Mouse (Mus musculus): ENCODE results near the gene Ubxn10.

Gene Ubxn10

DNA sequence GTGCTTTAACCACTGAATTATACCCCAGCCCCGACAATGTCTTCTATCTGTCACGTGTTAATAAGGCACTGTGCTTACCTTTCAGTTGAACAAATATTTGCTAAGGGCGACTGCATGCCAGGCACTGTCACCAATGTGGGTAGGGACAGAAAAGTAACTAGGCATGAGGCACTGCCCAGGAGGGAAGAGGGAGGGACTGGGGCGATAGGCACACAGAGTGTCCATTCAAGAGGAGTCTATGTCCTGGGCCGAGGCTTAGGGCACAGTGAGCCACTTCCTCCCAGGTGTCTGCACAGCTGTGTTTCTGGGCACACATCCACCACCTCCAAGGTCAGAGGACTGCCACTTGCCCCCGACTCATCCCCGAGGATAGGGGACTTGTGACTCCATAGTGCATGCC, at the start of gene Ubxn10:
Gene Ubxn10, minus strand, starts transcription at position 137 of the 400 bp plus-strand sequence.
- no peak for DNase-seq (ENCODE audit: low read depth, low spot score)

- DNase-seq (ENCODE audit: low read depth, low spot score) = peak; percentile 67
Measured at GRCm38 (mm10) chr4:138786141-138786540, 49.2 kb upstream of the Ubxn10 start.

DNA sequence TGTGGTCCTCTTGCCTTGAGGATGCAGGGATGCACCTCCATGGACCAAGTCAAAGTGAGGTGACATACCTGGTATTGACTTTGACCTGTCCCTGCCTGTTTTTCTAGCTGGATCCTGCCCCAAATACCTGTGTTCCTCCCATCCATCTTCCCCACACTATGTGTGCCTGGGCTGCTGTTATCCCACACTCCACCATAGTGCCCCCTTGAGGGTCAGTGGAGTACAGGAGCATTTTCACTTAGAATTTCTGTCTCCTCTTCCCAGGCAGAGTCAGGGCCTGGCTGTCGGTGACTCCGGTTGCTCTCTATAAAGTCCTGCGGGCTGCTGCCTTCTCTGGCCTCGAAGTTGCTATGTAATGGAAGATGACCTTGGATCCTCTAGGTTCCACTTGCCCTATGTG, 48.8 kb upstream of the Ubxn10 start:
- DNase-seq (ENCODE audit: low read depth, low spot score) = no peak

- DNase-seq (ENCODE audit: low read depth, low spot score) = no peak
Measured at GRCm38 (mm10) chr4:138782098-138782497, 45.1 kb upstream of the Ubxn10 start.

- no peak for DNase-seq (ENCODE audit: low read depth, low spot score)
Measured at GRCm38 (mm10) chr4:138780300-138780699, 43.3 kb upstream of the Ubxn10 start.

GRCm38 (mm10) chr4:138777417-138778407, 40.7 kb upstream of the Ubxn10 start:
- DNase-seq (ENCODE audit: low read depth, low spot score) = no peak

DNA sequence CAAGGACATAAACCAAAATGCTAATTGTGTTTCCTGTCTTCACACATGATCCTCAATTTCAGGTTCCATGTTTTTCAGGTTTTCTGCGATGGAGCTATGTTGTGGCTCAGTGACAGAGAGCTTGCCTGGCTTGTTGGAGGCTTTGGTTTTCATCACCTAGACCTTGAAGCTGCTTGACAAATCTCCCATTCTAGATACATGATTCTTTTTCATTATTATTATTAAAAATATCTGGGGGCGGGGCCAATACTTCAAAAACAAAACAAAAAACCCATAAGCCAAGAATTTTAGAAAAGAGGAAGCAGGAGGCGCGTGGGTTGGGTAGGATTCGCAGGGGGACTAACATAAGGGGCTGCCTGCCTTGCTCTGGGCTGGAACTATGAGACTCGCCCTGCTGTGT, 38.5 kb upstream of the Ubxn10 start, which contains the start of gene Pla2g2d:
Gene Pla2g2d, plus strand, starts transcription at position 301 of the 400 bp plus-strand sequence.
- DNase-seq (ENCODE audit: low read depth, low spot score) = no peak

GRCm38 (mm10) chr4:138772386-138772785, 35.4 kb upstream of the Ubxn10 start:
- DNase-seq (ENCODE audit: low read depth, low spot score) = no peak

DNA sequence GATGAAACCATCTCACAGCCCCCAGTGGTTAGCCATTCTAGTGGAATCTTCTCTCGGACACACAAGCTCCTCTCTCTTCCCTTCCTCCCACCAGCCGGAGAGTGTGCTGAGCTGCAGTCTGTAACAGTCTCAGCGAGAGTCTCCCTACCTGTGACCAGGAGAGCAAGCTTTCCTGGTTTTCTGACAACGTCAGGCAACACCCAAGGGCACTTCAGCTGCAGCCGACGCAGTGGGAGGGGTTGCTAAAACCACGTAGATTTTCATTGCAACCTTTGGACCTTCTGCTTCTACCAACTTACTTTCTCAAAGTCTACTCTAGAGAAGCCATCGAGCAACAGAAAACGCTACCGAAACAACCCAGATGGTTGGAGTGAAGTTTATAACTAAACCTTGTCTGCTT, 35.0 kb upstream of the Ubxn10 start:
- DNase-seq (ENCODE audit: low read depth, low spot score) = no peak

DNA sequence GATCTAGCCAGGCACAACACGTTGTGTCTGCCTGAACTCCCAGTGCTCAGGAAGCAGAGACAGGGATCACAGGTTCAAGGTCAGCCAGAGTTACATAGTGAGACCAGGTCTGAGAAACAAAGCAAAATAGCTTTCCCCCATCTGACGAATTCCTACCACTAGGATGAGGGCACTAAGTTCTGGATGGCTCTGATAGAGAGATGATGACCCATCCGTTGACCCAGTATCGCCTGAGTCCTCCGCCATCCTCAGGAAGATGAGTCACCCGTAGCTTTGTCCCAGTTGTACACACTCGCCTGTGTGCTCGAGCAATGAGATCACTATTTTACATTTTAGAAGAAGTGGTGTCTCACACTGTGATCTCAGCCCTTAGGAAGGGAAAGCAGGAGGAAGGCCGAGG, 25.3 kb upstream of the Ubxn10 start:
- DNase-seq (ENCODE audit: low read depth, low spot score) = no peak

GRCm38 (mm10) chr4:138757416-138757815, 20.4 kb upstream of the Ubxn10 start, which contains the start of gene Pla2g2f:
TSS of gene Pla2g2f (minus strand) at chr4:138757626.
- no peak for DNase-seq (ENCODE audit: low read depth, low spot score)

DNA sequence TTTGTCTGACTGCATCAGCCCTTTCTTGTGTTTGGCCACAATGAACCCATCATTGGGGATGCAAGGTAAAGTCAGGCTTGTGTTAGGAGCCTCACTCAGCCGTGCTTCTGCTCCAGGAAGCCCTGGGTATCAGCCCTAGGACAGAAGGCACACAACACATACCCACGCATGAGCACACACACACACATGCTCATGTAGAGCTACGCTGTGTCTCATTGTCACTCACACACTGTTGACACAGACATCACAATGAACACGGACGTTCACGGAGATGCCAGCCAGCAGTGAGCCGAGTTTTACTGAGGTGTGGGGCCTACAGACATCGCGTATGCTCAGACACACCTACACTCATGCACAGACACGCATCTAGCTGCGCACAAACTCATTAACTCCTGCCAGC, 19.0 kb upstream of the Ubxn10 start:
- DNase-seq (ENCODE audit: low read depth, low spot score) = no peak

GRCm38 (mm10) chr4:138755439-138755838, 18.5 kb upstream of the Ubxn10 start:
- no peak for DNase-seq (ENCODE audit: low read depth, low spot score)

GRCm38 (mm10) chr4:138754432-138754831, 17.5 kb upstream of the Ubxn10 start:
- no peak for DNase-seq (ENCODE audit: low read depth, low spot score)

DNA sequence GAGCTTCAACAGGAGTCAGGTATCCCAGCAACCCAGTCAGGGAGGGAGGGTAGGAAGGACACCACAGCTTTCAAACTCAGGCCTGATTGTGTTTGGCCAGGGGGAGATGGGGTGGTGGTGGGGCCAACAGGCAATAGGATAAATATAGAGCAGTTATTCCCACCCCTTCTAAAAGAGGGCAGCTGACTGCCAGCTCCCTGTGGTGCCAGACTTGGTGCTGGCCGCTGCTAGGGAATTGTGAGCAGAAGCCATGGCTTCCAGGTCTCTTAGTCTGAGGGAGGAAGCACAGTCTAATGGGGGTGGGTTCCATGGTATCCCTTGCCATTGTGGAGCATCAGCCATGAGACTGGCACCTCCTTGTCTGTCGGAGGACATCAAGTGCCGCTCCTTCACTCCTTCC, 16.6 kb upstream of the Ubxn10 start:
- no peak for DNase-seq (ENCODE audit: low read depth, low spot score)

DNA sequence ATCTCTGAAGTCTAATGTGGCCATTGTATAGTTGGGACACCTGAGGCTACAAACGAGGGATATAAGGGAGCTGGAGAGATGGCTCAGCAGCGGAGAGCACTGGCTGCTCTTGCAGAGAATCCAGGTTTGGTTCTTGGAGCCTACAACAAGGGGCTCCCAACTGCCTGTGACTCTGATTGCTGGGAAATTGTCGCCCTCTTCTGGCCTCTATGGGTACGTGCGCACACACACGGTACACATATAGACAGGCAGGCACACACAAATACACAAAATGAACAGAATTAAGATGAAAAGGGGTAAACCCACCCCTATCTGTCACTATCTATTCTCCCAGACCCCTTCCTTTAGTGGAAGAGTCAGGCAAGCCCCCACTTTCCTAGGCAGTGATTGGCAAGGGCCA, 15.6 kb upstream of the Ubxn10 start:
- DNase-seq (ENCODE audit: low read depth, low spot score) = no peak

GRCm38 (mm10) chr4:138748369-138749072, 11.6 kb upstream of the Ubxn10 start:
- DNase-seq (ENCODE audit: low read depth, low spot score) = peak; percentile 53

DNA sequence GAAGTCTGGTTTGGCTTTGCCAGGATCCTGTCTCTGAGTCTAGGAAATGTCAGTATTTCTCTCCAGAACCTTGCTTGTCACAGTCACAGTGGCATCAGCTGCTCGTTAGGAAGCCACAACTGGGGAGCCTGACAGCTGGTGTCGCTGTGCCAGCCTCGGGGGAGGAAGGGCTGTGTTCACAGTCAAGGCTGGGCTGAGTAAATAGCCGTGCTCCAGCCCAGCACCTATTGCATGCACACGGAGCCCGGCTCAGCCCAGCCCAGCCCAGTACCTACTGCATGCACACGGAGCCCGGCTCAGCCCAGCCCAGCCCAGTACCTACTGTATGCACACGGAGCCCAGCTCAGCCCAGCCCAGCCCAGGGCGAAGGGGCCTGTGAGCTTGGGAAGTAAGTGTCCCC, 10.9 kb upstream of the Ubxn10 start:
- DNase-seq (ENCODE audit: low read depth, low spot score) = no peak

DNA sequence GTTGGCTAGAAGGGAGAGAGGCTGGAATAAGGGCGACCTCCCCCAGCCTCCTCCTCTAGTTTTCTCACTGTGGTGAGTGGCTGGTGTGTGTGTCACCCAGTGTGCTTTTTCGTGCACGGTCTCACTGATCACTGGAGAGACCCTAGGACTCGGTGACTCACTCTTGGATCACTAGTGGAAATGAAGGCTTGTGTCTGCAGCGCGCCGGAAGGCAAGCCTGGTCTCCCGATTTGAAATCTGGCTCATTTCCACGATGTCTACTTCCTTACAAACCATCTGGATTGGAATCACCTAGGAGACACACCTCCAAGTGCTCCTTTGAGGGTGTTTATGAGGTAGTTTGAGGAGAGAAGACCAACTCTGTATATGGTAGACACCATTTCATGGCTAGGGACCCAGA, 9.9 kb upstream of the Ubxn10 start:
- DNase-seq (ENCODE audit: low read depth, low spot score) = no peak

- no peak for DNase-seq (ENCODE audit: low read depth, low spot score)
Measured at GRCm38 (mm10) chr4:138745884-138746283, 8.9 kb upstream of the Ubxn10 start.

GRCm38 (mm10) chr4:138739136-138739851, 2.3 kb upstream of the Ubxn10 start:
- DNase-seq (ENCODE audit: low read depth, low spot score) = no peak

DNA sequence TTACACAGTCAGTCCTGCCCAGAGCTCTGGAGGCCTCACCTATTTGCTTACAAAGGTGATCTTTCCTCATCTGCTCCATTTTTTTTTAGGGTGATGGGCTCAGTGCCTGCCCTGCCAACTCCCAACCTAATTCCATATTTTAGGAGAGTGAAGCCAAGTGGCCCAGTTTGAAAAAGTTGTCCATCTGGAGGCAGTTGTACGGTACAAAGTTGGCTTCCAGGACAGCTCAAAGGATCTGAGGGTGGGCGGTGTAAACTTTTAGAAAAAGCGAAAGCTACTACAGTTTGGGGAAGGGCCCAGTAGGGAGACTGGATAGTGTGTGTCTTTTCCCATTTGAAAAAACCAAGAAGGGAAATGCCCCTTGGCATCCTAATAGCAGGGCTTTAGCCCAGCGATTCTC, 2.1 kb downstream of the Ubxn10 start:
- DNase-seq (ENCODE audit: low read depth, low spot score) = no peak
